Mouse (Mus musculus) NIH3T3 (cell line): Measurements from ENCODE around the gene Olfr658.
A peak's percentile ranks its signal among the peaks of the same experiment; 100 is the strongest.

Experiments
- DNase-seq: peaks from one replicate; pipeline ENCODE4 v3.0.0-alpha.2; 2012; ENCODE audit warnings: low read depth

Olfr658 gene

DNA sequence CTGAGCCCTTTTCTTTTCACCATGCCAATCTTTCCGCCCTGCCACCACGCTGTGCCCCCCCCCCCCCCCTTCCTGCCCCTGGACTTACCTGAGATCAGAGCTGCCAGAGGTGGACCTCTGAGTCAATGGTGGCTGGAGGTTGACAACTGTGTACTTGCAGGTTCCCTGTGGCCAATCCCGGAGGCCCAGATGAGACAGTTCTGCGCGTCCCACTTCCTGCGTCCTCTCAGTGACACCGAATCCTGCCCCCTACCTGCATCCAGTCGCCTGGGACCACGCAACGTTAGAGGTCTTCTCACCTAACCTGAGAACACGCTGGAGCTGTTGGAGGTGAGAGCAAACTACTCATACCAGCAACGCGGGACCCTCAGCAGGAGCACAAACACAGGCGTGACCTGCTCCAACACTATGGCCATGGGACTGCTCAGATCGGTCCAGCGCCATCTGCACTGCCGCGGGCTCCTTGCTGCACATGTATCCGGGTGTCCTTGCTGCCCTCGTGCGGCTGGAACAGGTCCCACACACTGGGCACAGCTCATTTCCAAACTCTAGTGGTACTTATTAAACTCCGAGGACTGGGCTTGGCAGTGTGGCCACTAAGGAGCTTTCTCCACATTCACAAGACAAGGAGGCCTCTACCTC, at the start of gene Olfr658:
Gene Olfr658 (minus strand): TSS at position 465 of the 642 bp plus-strand sequence.
- DNase-seq, result peak; percentile 5

DNA sequence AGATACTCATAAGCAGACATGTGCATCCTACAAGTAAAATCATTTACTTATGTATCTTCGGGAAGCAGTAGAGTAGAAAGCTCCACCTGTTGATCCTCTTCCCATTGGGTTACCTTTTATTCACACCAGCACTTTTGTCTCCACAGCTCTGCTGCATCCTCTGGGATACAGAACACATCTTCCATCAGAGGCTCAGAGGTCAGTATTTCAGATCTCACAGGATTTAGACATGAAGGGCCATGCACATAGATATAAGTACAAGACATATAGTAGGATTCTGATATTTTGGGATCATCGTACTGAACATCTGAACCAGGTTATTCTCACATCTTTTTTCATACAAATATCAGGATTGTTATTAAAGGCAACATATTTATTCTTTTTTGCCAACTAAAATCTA, 39.1 kb upstream of the Olfr658 start, which contains the start of gene Olfr661:
Gene Olfr661 (plus strand): TSS at position 301 of the 400 bp plus-strand sequence.
- DNase-seq, result no peak

DNA sequence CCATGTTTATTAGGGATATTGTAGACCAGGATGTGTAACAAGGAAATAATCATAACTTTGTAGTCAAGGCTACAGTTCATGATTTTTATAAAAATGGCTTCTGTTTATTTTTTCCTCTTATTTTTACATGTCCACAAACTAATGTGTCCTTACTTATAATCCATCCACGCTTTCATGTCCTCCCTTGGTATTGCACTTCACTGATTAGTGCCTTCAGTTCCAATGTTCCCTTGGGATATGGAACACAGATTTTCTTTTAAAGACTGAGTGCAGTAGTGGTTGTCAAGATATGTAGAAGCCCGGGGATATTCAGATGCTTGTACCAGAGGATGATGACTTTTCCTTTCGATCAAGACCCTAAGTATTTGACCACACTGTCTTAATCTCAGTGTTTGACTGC, 19.3 kb upstream of the Olfr658 start, which contains the start of gene Olfr659:
Gene Olfr659 (plus strand): TSS at position 301 of the 400 bp plus-strand sequence.
- DNase-seq, result no peak

DNA sequence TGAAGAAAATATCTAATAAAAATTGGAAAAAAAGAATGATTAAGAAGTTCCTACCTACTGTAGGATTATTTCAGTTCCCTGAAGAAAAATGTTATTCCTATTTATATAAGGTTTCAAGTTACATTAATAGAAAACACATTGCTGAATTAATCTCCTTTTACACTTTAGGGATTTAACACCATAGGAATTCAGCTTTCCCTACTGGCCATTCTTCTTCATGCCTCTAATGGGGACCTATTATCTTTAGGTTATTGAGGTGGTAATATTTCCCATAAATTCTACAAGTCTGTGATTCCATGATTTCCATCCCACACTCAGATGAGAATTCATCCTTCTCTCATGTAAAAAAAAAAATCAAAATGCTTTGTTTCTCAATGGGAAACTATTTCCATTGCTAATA, 22.6 kb downstream of the Olfr658 start, which contains the start of gene Olfr657:
Gene Olfr657 (plus strand): TSS at position 301 of the 400 bp plus-strand sequence.
- no peak for DNase-seq

DNA sequence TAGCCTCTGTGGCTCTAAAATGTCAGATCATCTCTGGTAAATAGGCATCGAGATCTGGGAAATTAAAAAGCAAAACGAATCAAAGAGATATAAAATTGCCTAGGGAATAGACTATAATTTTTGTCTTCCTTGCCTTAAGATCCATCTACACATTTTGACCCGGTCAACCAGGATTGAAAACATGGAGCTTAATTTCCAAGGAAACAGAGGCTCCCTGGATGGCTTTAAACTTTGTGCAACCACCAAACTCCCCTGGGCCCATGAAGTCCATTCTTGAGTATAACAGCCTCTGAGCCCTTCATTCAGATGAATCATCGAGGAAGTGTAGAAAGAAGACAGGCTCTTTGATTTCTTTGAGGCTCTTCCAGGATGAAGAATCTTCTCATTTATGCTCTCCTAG, 33.5 kb downstream of the Olfr658 start, which contains the start of gene Olfr656:
Gene Olfr656 (plus strand): TSS at position 301 of the 400 bp plus-strand sequence.
- DNase-seq, result peak; percentile 4

- no peak for DNase-seq
Measured at GRCm38 (mm10) chr7:104604727-104605126, 42.4 kb downstream of the Olfr658 start.

GRCm38 (mm10) chr7:104603173-104603572, 43.9 kb downstream of the Olfr658 start:
- peak; percentile 26 for DNase-seq

DNA sequence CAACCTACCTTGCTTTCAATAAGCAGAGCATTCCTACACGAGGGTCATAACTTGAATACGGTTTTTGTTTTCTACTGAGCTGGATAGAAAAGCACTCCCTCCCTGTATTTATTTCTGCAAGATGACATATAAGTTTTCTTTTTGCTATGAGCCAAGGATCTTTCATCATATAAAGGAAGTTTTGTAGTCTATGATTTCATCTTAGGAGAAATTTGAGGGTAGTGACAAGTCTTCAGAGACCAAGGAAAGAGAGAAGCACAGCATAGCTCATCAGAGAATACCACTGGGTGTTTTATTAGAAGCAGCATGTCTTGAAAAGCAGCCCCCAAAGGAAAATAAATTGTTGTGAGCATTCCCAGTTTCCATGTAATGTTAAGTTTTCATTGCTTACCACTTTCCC, 45.4 kb downstream of the Olfr658 start, which contains the start of gene Olfr655:
Gene Olfr655 (minus strand): TSS at position 101 of the 400 bp plus-strand sequence.
- no peak for DNase-seq
